Mouse (Mus musculus) heart, adult 2 months (tissue): Measurements from ENCODE around the gene Plin1.

Experiments
- CTCF ChIP-seq: fragments of 200-600 bp; IDR thresholded peaks from 2 replicates; pipeline ENCODE4 v1.8.1; 2022; ENCODE audit warnings: antibody characterized with exemption, mild to moderate bottlenecking, moderate library complexity
- EP300 ChIP-seq: fragments of 200-500 bp; IDR thresholded peaks from 2 replicates; pipeline ENCODE4 v1.6.1; 2011; ENCODE audit warnings: low read depth, low read length, control low read depth; ENCODE audit not compliant: insufficient read depth

DNA sequence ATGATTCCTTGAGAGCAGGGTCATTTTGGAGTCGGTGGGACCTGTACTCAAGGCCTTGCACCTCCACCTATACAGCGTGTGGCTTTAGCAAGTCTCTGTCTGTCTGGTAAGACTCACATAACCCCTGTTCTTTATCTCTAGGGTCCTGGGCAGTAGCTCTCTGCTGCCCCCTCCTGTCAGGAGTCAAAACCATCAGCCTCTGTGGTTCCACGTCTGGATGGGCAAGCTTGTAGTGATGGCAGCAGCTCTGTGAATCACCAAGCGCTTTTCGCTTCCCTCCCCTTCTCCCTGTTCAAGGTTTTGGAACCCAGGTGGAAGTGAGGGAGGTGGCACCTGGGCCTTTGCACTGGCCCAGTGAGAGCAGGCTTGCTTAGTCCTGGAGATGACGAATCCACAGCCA lies 4.5 kb downstream of the Plin1 start:
- TF ChIP-seq CTCF, result peak; percentile 90
- peak; percentile 41; the same call in 1 of the 2 replicates for TF ChIP-seq EP300
